Mouse (Mus musculus): ENCODE measurements around the gene Fam49a.

GRCm38 (mm10) chr12:12260979-12261960 is 669 bp upstream of the Fam49a start:
- TF ChIP-seq ZC3H11A (IDR thresholded peaks at IDR 0.05; ENCODE audit: borderline replicate concordance, low read depth, low read length) (no peak), HCFC1 (IDR thresholded peaks at IDR 0.05; ENCODE audit: borderline replicate concordance, insufficient read depth, low read length) (no peak), CHD2 (IDR thresholded peaks at IDR 0.05; ENCODE audit: low read depth, low read length) (no peak), ZNF384 (IDR thresholded peaks at IDR 0.05; ENCODE audit: low read depth, low read length) (no peak)
